Mouse (Mus musculus) monocyte, adult 5-6 weeks (primary cell): ENCODE measurements at regions not wholly inside any gene's neighbourhood (a gene's known extent, or its start where the extent isn't known, plus 50 kb on each side); places are given as distances from the start of the nearest gene placed in this dataset.

Source experiments
- ATAC-seq: fragments of 153-309, 156-312 bp; replicated peaks from 2 replicates; pipeline ENCODE4 v1.8.0; 2017; ENCODE audit warnings: mild to moderate bottlenecking; ENCODE audit not compliant: low TSS enrichment, insufficient number of reproducible peaks, severe bottlenecking, poor library complexity, low FRiP score

GRCm38 (mm10) chr7:75360874-75361273 lies 51.8 kb upstream of the Sv2b start:
- no peak for ATAC-seq

GRCm38 (mm10) chr7:75362541-75362940 lies 53.5 kb upstream of the Sv2b start:
- ATAC-seq = no peak

- peak; percentile 60 for ATAC-seq
Observed at GRCm38 (mm10) chr7:75365480-75365879, 56.4 kb upstream of the Sv2b start.

GRCm38 (mm10) chr7:75366285-75366882 lies 57.3 kb upstream of the Sv2b start:
- peak; percentile 44 for ATAC-seq

GRCm38 (mm10) chr7:75368315-75368714 lies 59.3 kb upstream of the Sv2b start:
- no peak for ATAC-seq

GRCm38 (mm10) chr7:75369366-75369765 lies 60.3 kb upstream of the Sv2b start:
- no peak for ATAC-seq

GRCm38 (mm10) chr7:75370595-75371519 lies 61.8 kb upstream of the Sv2b start:
- ATAC-seq = peak; percentile 75

GRCm38 (mm10) chr7:75371520-75371876 lies 62.4 kb upstream of the Sv2b start:
- no peak for ATAC-seq

GRCm38 (mm10) chr7:75371991-75372390 lies 62.9 kb upstream of the Sv2b start:
- peak; percentile 52 for ATAC-seq

GRCm38 (mm10) chr7:75372892-75373444 lies 63.9 kb upstream of the Sv2b start:
- no peak for ATAC-seq

GRCm38 (mm10) chr7:75374506-75374905 lies 65.4 kb upstream of the Sv2b start:
- ATAC-seq = no peak

GRCm38 (mm10) chr7:75379595-75379994 lies 70.5 kb upstream of the Sv2b start:
- no peak for ATAC-seq

- ATAC-seq = no peak
Observed at GRCm38 (mm10) chr7:75384506-75384911, 70.8 kb upstream of the Akap13 start.

GRCm38 (mm10) chr7:75387033-75387432 lies 68.3 kb upstream of the Akap13 start:
- ATAC-seq = no peak

GRCm38 (mm10) chr7:75387821-75388431 lies 67.4 kb upstream of the Akap13 start:
- no peak for ATAC-seq

- no peak for ATAC-seq
Observed at GRCm38 (mm10) chr7:75390162-75390561, 65.2 kb upstream of the Akap13 start.

GRCm38 (mm10) chr7:75392783-75393182 lies 62.6 kb upstream of the Akap13 start:
- ATAC-seq = no peak

- ATAC-seq = no peak
Observed at GRCm38 (mm10) chr7:75393466-75393865, 61.9 kb upstream of the Akap13 start.

- no peak for ATAC-seq
Observed at GRCm38 (mm10) chr7:75394866-75395580, 60.3 kb upstream of the Akap13 start.
